Mouse (Mus musculus) olfactory bulb, adult 2 months (tissue): ENCODE data around the gene Ptpdc1.
A peak's percentile ranks its signal among the peaks of the same experiment; 100 is the strongest.

ENCODE experiments used
- CTCF ChIP-seq: fragments of 200-500 bp; IDR thresholded peaks from 2 replicates; pipeline ENCODE4 v1.5.1; 2012; ENCODE audit warnings: low read depth, mild to moderate bottlenecking, low read length, moderate library complexity; ENCODE audit not compliant: insufficient read depth
- POLR2A ChIP-seq: fragments of 200-500 bp; IDR thresholded peaks from 2 replicates; pipeline ENCODE4 v1.6.1; 2012; ENCODE audit warnings: mild to moderate bottlenecking, low read depth, low read length, moderate library complexity; ENCODE audit not compliant: insufficient read depth

- TF ChIP-seq CTCF (no peak), POLR2A (peak; percentile 89)
Measured at GRCm38 (mm10) chr13:48546330-48546917, 79.0 kb downstream of the Ptpdc1 start.
